Mouse (Mus musculus) C2C12 (cell line): ENCODE data around the gene Ank3.

Experiments used
- CTCF ChIP-seq: IDR thresholded peaks from one replicate; pipeline ENCODE4 v1.5.1; 2011; ENCODE audit not compliant: control insufficient read depth, insufficient read depth, insufficient read length
- MYOD1 ChIP-seq: IDR thresholded peaks from one replicate; pipeline ENCODE4 v1.6.1; 2011; ENCODE audit warnings: low read depth; ENCODE audit not compliant: control insufficient read depth, insufficient read length
- USF1 ChIP-seq: IDR thresholded peaks from one replicate; pipeline ENCODE4 v1.6.1; 2011; ENCODE audit warnings: low read depth, mild to moderate bottlenecking, control low read depth, moderate library complexity

DNA sequence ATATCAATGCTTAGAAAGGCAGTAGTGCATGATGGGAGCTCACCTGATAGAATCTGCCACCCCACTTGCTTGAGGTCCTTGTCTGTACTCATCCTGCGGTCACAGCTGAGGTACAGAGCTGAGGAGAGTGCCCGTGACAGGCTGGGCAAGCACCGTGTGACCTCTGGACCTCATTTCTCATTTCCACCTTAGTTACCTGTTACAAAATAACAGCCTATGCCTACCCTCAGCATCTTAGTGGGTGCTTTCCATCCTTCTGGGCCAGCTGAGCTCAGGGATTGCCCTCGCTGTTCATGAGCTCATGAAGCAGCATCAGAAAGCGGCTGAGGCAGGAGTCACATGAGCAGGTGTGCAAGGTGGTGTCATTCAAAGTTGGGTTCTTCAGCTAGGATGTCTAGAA lies 523.5 kb downstream of the Ank3 start:
- no peak for TF ChIP-seq CTCF
- TF ChIP-seq USF1: no peak
- no peak for TF ChIP-seq MYOD1
